Mouse (Mus musculus) heart, embryonic 15.5 days (tissue): Measurements from ENCODE around the gene Med17. TPM values are rescaled to one million over a fixed set of nuclear protein-coding genes. Genes with fewer than 3 reads are reported as not detected.
A peak's percentile ranks its signal among the peaks of the same experiment; 100 is the strongest.

Source experiments
- ATAC-seq: fragments of 200-750 bp; cut with Nextera tagmentation; replicated peaks from 2 replicates; pipeline ENCODE4 v1.8.0; 2017; ENCODE audit warnings: low read depth, moderate TSS enrichment; ENCODE audit not compliant: insufficient number of reproducible peaks, insufficient read depth, low FRiP score
- H3K27ac ChIP-seq: fragments of 300-500 bp; sonication (generic); 2 replicates; pipeline ENCODE4 v1.5.1; 2015; ENCODE audit warnings: mild to moderate bottlenecking, inconsistent platforms
- H3K27me3 ChIP-seq: fragments of 300-500 bp; sonication (generic); 2 replicates; pipeline ENCODE4 v1.6.1; 2015; ENCODE audit warnings: inconsistent platforms
- H3K36me3 ChIP-seq: fragments of 300-500 bp; sonication (generic); 2 replicates; pipeline ENCODE4 v1.6.1; 2015; ENCODE audit warnings: mild to moderate bottlenecking, inconsistent platforms
- H3K4me1 ChIP-seq: fragments of 300-500 bp; sonication (generic); replicated peaks from 2 replicates; pipeline ENCODE4 v1.6.1; 2015; ENCODE audit warnings: inconsistent platforms
- H3K4me2 ChIP-seq: fragments of 300-500 bp; sonication (generic); 2 replicates; pipeline ENCODE4 v1.6.1; 2015; ENCODE audit warnings: inconsistent platforms, mild to moderate bottlenecking, moderate library complexity
- H3K4me3 ChIP-seq: fragments of 300-500 bp; sonication (generic); 2 replicates; pipeline ENCODE4 v1.5.1; 2015; ENCODE audit warnings: mild to moderate bottlenecking, inconsistent platforms
- H3K9ac ChIP-seq: fragments of 300-500 bp; sonication (generic); 2 replicates; pipeline ENCODE4 v1.6.1; 2015; ENCODE audit warnings: mild to moderate bottlenecking, inconsistent platforms
- H3K9me3 ChIP-seq: fragments of 300-500 bp; sonication (generic); replicated peaks from 2 replicates; pipeline ENCODE4 v1.6.1; 2016; ENCODE audit warnings: inconsistent platforms
- WGBS: fragments of 180-500 bp; shearing (Covaris S2); methylation state at CpG from one replicate; pipeline ENCODE4 v1.1.7; 2015; ENCODE audit warnings: mixed read lengths; 5-methylcytosine and 5-hydroxymethylcytosine counted together
- polyA plus RNA-seq: library from polyadenylated mRNA; unstranded; fragments of >200 nt; fragmentation: Nextera tagmentation; extraction: Ambion mirVana; gene quantifications from 2 replicates; pipeline ENCODE4 v1.2.1, GENCODE M21; 2015

The Med17 gene
- polyA plus RNA-seq, 1 experiment from 2014 or later = 18.4 TPM

DNA sequence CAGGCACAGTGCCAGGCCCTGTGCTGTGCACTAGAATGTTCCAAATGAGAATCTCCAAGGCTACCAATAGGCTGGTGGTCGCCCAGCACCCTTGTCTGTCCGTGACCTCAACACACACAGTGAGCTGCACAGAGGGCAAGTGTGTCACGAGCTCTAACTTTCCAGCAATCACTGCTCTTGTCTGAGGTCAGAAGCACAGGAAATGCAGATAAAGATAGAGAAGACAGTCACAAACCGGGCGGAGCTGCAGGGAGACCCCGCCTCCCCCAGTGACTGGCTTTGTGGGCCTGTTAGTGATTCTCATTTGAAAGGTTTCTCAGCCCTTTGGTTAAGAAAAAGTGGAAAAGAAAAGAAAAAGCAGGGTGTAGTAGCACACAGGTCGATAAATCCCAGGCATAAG, 29.4 kb downstream of the Med17 start:
- Histone ChIP-seq H3K36me3 (no peaks in the 10 kb centered on the region), H3K4me1 (no peaks in the 10 kb centered on the region), H3K4me2 (no peak overlapping the region), H3K9ac (no peak overlapping the region), H3K27ac (no peak overlapping the region), H3K4me3 (no peak overlapping the region), H3K27me3 (no peaks in the 10 kb centered on the region), H3K9me3 (no peaks in the 10 kb centered on the region)
- 57% methylated on average over 7 of the region's 7 CpGs for WGBS
- no peak for ATAC-seq

DNA sequence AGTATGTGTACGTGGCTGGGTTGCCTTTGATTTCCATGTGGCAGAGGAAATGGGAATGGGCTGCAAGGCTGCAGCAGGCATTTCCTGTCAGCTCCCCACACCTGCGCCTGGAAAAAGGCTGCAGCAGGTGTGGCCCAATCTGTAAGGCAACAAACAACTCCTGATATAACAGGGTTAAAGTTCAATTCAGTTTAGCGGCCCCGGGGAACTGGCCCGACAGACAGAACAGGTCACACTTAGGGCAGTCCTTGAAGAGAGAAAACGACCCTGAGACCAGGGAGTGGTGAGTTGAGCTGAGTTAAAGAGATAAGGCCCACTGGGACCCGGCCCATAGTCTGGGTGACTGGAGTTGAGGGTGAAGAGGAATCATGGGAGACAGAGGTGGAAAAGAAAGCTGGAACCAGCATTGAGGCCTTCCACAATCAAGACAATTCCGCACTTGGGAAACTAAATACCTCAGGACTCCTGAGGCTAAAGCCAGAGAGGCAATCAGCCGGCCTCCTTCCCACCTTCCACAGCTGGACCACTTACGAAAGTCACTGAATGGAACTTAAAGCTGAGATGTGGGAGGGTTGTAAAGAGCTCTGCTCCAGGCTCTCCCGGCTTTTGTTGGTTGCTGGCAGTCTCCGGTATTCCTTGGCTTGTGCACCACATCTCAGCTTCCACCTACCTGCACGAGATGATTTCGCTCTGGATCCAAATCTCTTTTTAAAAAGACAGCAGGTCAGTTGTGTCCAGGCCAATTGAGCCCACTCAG, 34.2 kb downstream of the Med17 start:
- Histone ChIP-seq H3K4me2 (no peak overlapping the region), H3K27ac (no peak overlapping the region), H3K36me3 (no peaks in the 10 kb centered on the region), H3K9ac (no peak overlapping the region), H3K27me3 (no peaks in the 10 kb centered on the region), H3K4me3 (no peak overlapping the region), H3K9me3 (no peaks in the 10 kb centered on the region), H3K4me1 (no peaks in the 10 kb centered on the region)
- no peak for ATAC-seq
- WGBS = 58% methylated on average over 14 of the region's 14 CpGs

DNA sequence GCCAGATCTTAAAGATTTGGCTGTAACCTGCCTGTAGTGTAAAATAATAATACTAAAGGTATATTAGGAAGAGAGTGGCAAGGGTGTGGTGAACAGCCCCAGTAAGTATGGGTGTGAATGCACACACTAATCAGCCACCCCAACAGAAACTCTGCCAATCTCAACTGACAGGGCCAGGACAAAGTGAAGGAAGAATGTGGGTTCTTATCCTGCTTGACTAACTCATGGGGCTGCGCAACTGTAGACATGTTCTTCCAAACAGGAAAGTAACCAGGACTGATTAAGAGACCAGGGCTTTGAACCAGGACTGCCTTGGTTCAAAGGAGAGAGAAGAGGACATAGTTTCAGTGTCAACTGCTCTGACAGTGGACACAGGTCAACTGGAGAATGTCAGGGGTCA, 37.6 kb downstream of the Med17 start:
- no peaks in the 10 kb centered on the region for H3K27me3 ChIP-seq
- H3K9me3 ChIP-seq = no peaks in the 10 kb centered on the region
- H3K36me3 ChIP-seq = no peaks in the 10 kb centered on the region
- WGBS = 94% methylated on average over 1 of the region's 1 CpGs
- H3K4me1 ChIP-seq = peaks cover 24% of the 10 kb centered on the region
- H3K4me2 ChIP-seq = no peak overlapping the region
- ATAC-seq = no peak
- H3K27ac ChIP-seq = no peak overlapping the region
- H3K9ac ChIP-seq = no peak overlapping the region
- H3K4me3 ChIP-seq = no peak overlapping the region

DNA sequence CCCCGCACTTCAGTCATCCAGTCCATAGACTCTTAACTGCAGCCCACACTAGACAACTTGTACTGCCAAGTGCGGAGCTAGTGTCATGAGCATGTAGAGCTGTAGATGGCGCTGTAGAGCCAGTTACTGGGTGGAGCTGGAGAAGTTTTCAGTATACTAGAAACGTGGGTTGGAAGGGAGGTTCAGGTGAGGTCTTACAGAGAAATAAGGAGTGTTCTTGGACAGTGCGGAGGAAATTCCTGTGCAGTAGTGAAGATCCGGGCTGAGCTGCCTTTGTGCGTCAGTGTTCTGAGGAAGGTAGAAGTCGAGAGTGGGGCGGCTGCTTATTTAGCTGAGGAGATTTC, 38.2 kb downstream of the Med17 start:
- Histone ChIP-seq H3K27ac (no peak overlapping the region), H3K9ac (no peak overlapping the region), H3K9me3 (no peaks in the 10 kb centered on the region), H3K36me3 (no peaks in the 10 kb centered on the region), H3K4me1 (peaks cover 24% of the 10 kb centered on the region), H3K4me2 (no peak overlapping the region), H3K27me3 (0 out of 2 replicates have a peak, but pooled peaks cover 2% of the 10 kb centered on the region), H3K4me3 (no peak overlapping the region)
- ATAC-seq = no peak
- 42% methylated on average over 9 of the region's 9 CpGs for WGBS

DNA sequence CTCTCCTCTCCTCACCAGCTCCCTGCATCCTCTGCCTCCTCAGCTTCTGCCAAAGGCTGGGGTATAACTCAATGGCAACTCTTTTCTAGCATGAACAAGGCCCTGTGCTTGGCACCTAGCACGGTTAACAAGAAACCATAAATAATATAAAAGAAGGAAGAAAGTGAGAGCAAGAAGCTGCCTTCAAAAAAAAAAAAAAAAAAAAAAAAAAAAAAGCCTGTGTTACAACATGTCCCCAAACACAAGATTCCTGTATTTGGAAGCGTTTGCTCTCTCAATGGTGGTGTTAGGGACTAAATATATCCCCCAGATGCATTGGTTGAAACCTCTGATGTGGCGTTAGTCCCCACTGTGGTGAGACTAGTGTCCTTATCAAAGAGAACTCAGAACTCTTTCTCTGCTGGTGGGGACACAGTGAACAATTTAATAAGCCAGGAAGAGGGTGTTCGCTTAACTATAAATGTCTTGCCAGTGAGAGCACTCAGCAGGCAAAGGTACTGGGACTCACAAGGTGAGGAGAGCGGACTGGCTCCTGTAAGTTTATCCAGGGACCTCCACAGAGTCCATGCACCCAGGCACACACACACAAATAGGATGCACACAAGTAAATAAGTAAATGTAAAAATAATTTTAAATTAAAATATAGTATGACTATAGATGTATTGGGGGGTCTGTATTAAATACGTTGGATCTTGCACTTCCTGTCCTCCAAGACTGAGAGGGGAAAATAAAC, 38.7 kb downstream of the Med17 start:
- Histone ChIP-seq H3K4me1 (peaks cover 24% of the 10 kb centered on the region), H3K9ac (no peak overlapping the region), H3K27me3 (0 out of 2 replicates have a peak, but pooled peaks cover 2% of the 10 kb centered on the region), H3K27ac (no peak overlapping the region), H3K9me3 (no peaks in the 10 kb centered on the region), H3K4me3 (no peak overlapping the region), H3K36me3 (no peaks in the 10 kb centered on the region), H3K4me2 (no peak overlapping the region)
- ATAC-seq = no peak
- WGBS = 63% methylated on average over 6 of the region's 6 CpGs

DNA sequence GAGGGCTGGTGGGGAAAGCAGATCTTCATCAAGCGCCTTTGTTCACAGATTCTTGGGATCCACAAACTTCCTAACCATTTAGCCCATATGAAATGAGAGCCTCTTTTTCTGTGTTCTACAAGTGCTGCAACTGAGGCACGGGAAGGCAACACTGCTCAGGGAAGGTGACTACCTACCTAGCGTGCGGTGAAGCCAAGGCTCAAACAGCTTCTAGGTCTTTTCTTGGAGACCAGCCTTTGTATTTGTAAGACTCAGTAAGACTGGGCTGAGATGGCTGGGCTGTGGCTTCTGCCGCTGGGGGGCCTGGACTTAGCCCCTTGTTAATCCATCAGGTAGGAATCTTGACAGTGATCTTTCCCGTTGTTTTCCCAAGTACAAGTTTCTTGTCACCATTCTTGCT, 39.7 kb downstream of the Med17 start:
- H3K9ac ChIP-seq = no peak overlapping the region
- H3K27me3 ChIP-seq = 0 out of 2 replicates have a peak, but pooled peaks cover 2% of the 10 kb centered on the region
- no peak overlapping the region for H3K4me3 ChIP-seq
- ATAC-seq = no peak
- peaks cover 24% of the 10 kb centered on the region for H3K4me1 ChIP-seq
- WGBS = 87% methylated on average over 6 of the region's 6 CpGs
- H3K9me3 ChIP-seq = no peaks in the 10 kb centered on the region
- H3K27ac ChIP-seq = no peak overlapping the region
- no peak overlapping the region for H3K4me2 ChIP-seq
- H3K36me3 ChIP-seq = no peaks in the 10 kb centered on the region

DNA sequence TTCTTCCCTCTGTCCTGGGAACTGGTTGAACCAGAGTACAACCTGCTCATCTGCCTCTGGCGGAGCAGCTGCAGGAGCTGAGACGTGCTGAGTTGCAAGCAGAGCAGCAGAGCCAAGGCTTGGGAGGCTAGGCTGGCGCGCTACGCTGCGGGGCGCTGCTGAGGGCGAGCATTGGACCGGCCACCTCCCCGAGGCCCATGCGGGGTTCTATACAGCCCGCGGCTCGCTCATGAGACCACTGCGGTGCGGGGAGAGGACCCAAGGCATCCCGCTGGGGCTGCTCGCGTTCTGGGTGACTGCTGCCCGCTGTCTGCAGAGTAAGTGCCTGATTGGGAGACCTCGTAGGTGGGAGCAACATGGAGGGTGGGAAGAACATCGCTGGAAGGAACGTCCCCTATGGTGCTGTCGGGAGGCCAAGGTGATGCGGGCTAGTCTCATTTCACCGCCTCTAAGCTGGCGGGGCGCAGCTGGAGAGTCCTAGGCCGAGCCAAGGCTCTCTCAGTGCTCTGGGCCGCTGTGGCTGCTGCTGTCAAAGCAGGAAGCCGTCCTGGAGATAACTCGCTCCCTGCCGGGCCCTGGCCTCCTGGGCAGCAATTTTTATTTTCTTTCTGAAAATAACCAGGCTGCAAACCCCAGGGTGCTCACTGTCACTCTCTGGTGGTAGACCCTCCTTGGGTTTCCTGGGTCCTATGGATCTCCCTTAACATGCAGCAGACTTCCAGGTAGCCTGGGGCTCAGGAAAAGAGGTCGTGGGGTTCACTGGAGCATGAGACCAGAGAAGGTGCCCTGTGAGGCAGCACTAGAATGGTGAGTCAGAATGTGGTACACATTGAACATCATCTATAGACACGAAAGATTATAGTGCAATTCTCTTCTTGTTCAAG, 40.4 kb downstream of the Med17 start, which contains the start of gene Vstm5:
Gene Vstm5, plus strand, starts transcription at position 4 of the 884 bp plus-strand sequence.
- peak; percentile 54 for ATAC-seq
- Histone ChIP-seq H3K4me1 (peaks cover 24% of the 10 kb centered on the region), H3K4me2 (peak within 1 kb of the TSS; percentile 97), H3K9ac (peak within 1 kb of the TSS; percentile 62), H3K27me3 (0 out of 2 replicates have a peak, but pooled peaks cover 2% of the 10 kb centered on the region), H3K36me3 (no peaks in the 10 kb centered on the region), H3K27ac (peak within 1 kb of the TSS; percentile 68), H3K4me3 (peak within 1 kb of the TSS; percentile 60), H3K9me3 (no peaks in the 10 kb centered on the region)
- 5% methylated on average over 35 of the region's 35 CpGs for WGBS

DNA sequence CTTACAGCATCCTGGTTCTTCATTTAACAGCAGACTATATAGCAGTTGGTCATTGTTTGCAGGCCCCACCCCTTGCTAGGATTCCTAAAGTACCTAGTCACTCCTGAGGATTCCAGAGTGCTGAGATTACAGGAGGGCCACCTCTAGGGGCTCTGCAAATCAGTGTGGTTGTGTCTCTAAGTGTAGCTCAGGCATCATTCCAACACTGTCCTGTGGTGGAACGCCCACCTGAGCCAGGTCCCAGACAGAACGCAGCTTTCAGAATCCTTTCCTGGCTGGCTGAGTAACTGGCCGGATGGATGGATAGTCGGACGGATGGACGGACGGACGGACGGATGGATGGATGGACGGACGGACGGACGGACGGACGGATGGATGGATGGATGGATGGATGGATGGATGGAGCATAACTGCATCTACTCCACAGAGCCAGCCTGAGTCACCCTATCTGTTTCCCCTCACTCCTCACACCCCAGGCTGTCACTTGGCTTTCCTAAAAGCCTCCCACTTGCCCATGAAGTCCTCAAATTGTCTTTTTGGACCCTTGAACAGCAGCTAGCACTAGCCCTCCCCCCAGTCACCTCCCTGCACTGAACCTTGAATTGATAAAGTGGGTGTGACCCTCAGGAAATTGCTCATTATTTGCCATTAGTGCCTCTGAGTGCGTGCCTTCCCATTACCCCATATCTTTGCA, 41.3 kb downstream of the Med17 start:
- peaks cover 24% of the 10 kb centered on the region for H3K4me1 ChIP-seq
- 61% methylated on average over 16 of the region's 16 CpGs for WGBS
- ATAC-seq = no peak

DNA sequence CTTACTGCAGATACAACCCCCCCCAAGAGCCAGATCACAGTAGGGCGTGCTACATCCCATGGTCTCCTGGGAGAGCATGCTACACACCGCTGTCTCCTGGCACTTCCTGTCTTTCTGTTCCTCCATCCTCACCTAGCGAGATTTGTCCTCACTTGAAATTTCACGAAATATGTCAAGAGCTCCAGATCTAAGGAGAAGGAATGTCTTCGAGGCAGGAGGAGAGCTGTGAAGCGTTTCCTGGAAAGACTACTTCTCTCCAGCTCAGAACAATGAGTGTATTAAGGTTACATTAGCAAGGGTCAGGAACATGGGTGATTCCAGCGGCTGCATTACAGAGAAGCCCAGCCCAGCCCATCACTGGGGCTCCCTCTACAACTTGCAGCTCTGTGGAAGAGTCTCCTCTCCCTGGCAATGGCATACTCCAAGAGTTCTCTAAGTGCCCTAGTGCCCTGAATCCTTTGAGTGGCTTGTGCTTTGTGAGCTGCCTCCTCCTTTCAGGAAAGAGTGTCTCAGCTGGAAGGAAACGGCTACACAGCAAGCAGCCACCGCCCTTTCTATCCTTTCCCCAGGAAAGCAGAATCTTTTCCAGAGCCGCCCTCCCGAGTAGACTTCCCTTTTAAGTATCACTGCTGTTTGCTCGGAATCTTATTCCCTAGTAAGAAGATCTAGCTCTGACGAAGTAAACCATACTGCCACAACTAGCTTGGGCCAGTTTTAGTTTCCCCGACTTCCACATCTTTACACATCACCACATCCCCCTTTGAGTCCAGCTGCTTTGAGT, 42.0 kb downstream of the Med17 start:
- H3K4me1 ChIP-seq = peaks cover 24% of the 10 kb centered on the region
- ATAC-seq = no peak
- peak overlapping the region; percentile 54; the same call in 1 of the 2 replicates for H3K27ac ChIP-seq
- H3K36me3 ChIP-seq = no peaks in the 10 kb centered on the region
- no peak overlapping the region for H3K4me3 ChIP-seq
- 0 out of 2 replicates have a peak, but pooled peaks cover 2% of the 10 kb centered on the region for H3K27me3 ChIP-seq
- peak overlapping the region; percentile 97; the same call in 1 of the 2 replicates for H3K4me2 ChIP-seq
- no peak overlapping the region for H3K9ac ChIP-seq
- WGBS = 48% methylated on average over 14 of the region's 14 CpGs
- no peaks in the 10 kb centered on the region for H3K9me3 ChIP-seq

More for the DNA sequence above, 41.3 kb downstream of the Med17 start:
- Histone ChIP-seq H3K4me2 (peak overlapping the region; percentile 97), H3K9me3 (no peaks in the 10 kb centered on the region), H3K4me3 (peak overlapping the region; percentile 60), H3K9ac (peak overlapping the region; percentile 62), H3K27me3 (0 out of 2 replicates have a peak, but pooled peaks cover 2% of the 10 kb centered on the region), H3K27ac (peak overlapping the region; percentile 68), H3K36me3 (no peaks in the 10 kb centered on the region)

DNA sequence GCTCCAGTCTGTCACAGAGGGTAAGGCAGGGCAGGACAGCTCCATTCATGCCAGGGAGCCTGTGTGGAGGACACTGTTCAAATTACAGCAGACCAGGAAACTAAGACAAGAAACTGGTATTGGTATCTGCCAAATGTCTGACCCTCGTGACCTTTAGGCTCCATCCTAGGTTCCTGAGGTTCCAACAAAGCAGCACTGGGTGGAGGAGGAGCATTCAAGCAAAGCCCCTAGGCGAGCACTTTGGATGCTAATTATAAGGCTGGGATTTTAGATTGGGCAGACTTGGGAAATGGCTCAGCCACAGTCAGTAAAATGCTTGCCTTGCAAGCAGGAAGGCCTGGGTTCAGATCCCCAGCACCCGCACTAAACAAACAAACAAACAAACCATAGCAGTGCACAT, 43.7 kb downstream of the Med17 start:
- 76% methylated on average over 3 of the region's 3 CpGs for WGBS
- no peak overlapping the region for H3K4me3 ChIP-seq
- H3K9me3 ChIP-seq = no peaks in the 10 kb centered on the region
- H3K4me1 ChIP-seq = peaks cover 24% of the 10 kb centered on the region
- H3K4me2 ChIP-seq = no peak overlapping the region
- ATAC-seq = no peak
- H3K9ac ChIP-seq = no peak overlapping the region
- 0 out of 2 replicates have a peak, but pooled peaks cover 2% of the 10 kb centered on the region for H3K27me3 ChIP-seq
- no peaks in the 10 kb centered on the region for H3K36me3 ChIP-seq
- H3K27ac ChIP-seq = no peak overlapping the region
